Mouse (Mus musculus) spleen, adult 2 months (tissue): ENCODE data around the gene Kng1.

Experiments used
- CTCF ChIP-seq: fragments of 200-500 bp; IDR thresholded peaks from 2 replicates; pipeline ENCODE4 v1.5.1; 2011; ENCODE audit warnings: mild to moderate bottlenecking, inconsistent platforms; ENCODE audit not compliant: insufficient read depth, insufficient read length, insufficient replicate concordance; ENCODE audit errors: extremely low read depth
- POLR2A ChIP-seq: fragments of 200-500 bp; IDR thresholded peaks from 2 replicates; pipeline ENCODE4 v1.6.1; 2011; ENCODE audit warnings: low read depth, low read length, inconsistent platforms

DNA sequence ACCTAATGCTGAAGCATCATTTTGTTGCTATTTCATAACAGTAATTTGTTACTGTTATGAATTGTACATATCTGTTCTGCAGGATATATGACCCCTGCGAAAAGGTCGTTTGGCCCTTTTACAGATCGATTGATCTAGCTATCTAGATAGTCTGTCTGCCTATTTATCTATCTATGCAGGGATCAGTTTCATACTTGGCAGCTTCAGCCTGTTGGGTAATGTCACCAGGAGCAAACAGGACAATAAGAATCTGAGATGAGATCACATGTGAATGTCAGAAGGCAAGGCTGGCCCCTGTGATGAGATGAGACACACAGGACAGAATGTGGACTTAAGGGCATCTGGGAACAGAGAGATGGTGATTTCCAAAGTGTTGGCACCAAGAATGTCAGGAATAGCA, 72.6 kb downstream of the Kng1 start:
- TF ChIP-seq CTCF (no peak), POLR2A (no peak)
